Mouse (Mus musculus) colon, adult 2 months (tissue): Measurements from ENCODE around the gene Pmch. TPM values are rescaled to one million over a fixed set of nuclear protein-coding genes. Genes with fewer than 3 reads are reported as not detected.

ENCODE experiments used
- polyA plus RNA-seq: library from polyadenylated mRNA; depleted of rRNA; stranded (reverse); fragments of >200 nt; gene quantifications from 2 replicates; pipeline ENCODE4 v1.2.3, GENCODE M21; 2012; rRNA removed

Pmch gene
- not detected in 2 replicates for polyA plus RNA-seq

DNA sequence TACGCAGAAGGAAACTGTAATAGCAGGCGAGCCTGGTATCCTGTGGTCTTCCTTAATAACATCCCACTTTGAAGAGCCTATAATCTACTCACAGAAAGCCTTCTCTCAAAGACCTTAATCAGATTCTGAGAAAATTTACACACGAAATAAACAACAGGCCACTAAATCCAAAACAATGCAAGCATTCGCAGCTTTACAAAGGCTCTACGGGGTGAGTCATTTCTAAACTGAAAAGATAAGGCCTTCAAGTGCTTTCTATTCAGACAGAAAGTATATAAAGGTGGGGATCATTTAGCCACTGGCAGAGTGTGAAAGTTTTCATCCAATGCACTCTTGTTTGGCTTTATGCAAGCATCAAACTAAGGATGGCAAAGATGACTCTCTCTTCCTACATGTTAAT, at the start of gene Pmch:
TSS of gene Pmch (plus strand) at position 301 of the 400 bp plus-strand sequence.

Other genes starting within 250 kb of the Pmch start
- gene Igf1, start 232.8 kb upstream of the Pmch start, polyA plus RNA-seq, result 11.1 and 14.2 TPM in 2 replicates
- 0.57 and 0.72 TPM in 2 replicates for gene Parpbp, start 55.9 kb downstream of the Pmch start, polyA plus RNA-seq
- gene Nup37, start 55.9 kb downstream of the Pmch start, polyA plus RNA-seq, result 2.3 and 2.4 TPM in 2 replicates
- 9.9 and 10.2 TPM in 2 replicates for gene Washc3, start 110.0 kb downstream of the Pmch start, polyA plus RNA-seq